Mouse (Mus musculus) CD4-positive, CD25-positive, alpha-beta regulatory T cell, adult 4 months (primary cell): ENCODE data around the gene Gbp8. TPM values are rescaled to one million over a fixed set of nuclear protein-coding genes. Genes with fewer than 3 reads are reported as not detected.

Experiments used
- ATAC-seq: one replicate; pipeline ENCODE4 v1.8.0; 2017
- polyA plus RNA-seq, 2 experiments: library from polyadenylated mRNA; unstranded; fragments of 100-300 nt; shearing (Covaris generic); gene quantifications; one replicate each; pipeline ENCODE4 v1.2.1; 2017

Gbp8 gene
- polyA plus RNA-seq, 2 experiments from 2014 or later: 100 to 118 TPM

GRCm38 (mm10) chr5:105055279-105055678 is 84.1 kb downstream of the Gbp8 start:
- no peak for ATAC-seq

GRCm38 (mm10) chr5:105053471-105054169 is 85.7 kb downstream of the Gbp8 start:
- peak; percentile 80 for ATAC-seq

GRCm38 (mm10) chr5:105032362-105032761 is 107.0 kb downstream of the Gbp8 start:
- no peak for ATAC-seq

- ATAC-seq: no peak
Measured at GRCm38 (mm10) chr5:105012551-105012950, 126.8 kb downstream of the Gbp8 start.

- ATAC-seq: no peak
Measured at GRCm38 (mm10) chr5:105011570-105011969, 127.8 kb downstream of the Gbp8 start.

GRCm38 (mm10) chr5:105010376-105010775 is 129.0 kb downstream of the Gbp8 start:
- peak; percentile 63 for ATAC-seq

GRCm38 (mm10) chr5:104989411-104989810 is 149.9 kb downstream of the Gbp8 start:
- no peak for ATAC-seq

- no peak for ATAC-seq
Measured at GRCm38 (mm10) chr5:104988000-104988399, 151.3 kb downstream of the Gbp8 start.

- peak; percentile 65 for ATAC-seq
Measured at GRCm38 (mm10) chr5:104986706-104987105, 152.6 kb downstream of the Gbp8 start.

- peak; percentile 75 for ATAC-seq
Measured at GRCm38 (mm10) chr5:104982535-104982934, 156.8 kb downstream of the Gbp8 start, which contains the start of gene Abcg3. Gene Abcg3, minus strand, starts transcription at chr5:104982718.

- ATAC-seq: no peak
Measured at GRCm38 (mm10) chr5:104979040-104979513, 160.3 kb downstream of the Gbp8 start.

Other genes with a start within 250 kb of the Gbp8 start
- gene Abcg3, start 156.8 kb downstream of the Gbp8 start, polyA plus RNA-seq: 10 to 100 TPM; 29.4 to 29.9 TPM
- gene Gbp9, start within 50 bp of the Gbp8 start, polyA plus RNA-seq: 100 to 1,000 TPM in 1 of 2 experiments, 10 to 100 TPM in 1; 98.9 to 133 TPM
- 100 to 1,000 TPM; 246 to 316 TPM for gene Gbp4, start within 50 bp of the Gbp8 start, polyA plus RNA-seq
- 10 to 100 TPM; 53.6 to 87.0 TPM for gene Gbp10, start 100.0 kb upstream of the Gbp8 start, polyA plus RNA-seq
- 1 to 10 TPM; 3.1 to 7.1 TPM for gene Gm43302, start 154.2 kb upstream of the Gbp8 start, polyA plus RNA-seq
- gene Gbp6, start 154.2 kb upstream of the Gbp8 start, polyA plus RNA-seq: 100 to 1,000 TPM; 164 to 204 TPM